Mouse (Mus musculus): ENCODE measurements around the gene Rsph14.

Gene Rsph14

GRCm38 (mm10) chr10:74933548-74934190 is 98.7 kb downstream of the Rsph14 start:
- DNase-seq (ENCODE audit: low spot score in 2 of 2): no peak

- no peak for DNase-seq (ENCODE audit: low spot score in 2 of 2)
These were observed 99.9 kb downstream of the Rsph14 start for GRCm38 (mm10) chr10:74932487-74932886.

- DNase-seq (ENCODE audit: low spot score in 2 of 2): no peak
These were observed 100.8 kb downstream of the Rsph14 start for GRCm38 (mm10) chr10:74931631-74932030.

DNA sequence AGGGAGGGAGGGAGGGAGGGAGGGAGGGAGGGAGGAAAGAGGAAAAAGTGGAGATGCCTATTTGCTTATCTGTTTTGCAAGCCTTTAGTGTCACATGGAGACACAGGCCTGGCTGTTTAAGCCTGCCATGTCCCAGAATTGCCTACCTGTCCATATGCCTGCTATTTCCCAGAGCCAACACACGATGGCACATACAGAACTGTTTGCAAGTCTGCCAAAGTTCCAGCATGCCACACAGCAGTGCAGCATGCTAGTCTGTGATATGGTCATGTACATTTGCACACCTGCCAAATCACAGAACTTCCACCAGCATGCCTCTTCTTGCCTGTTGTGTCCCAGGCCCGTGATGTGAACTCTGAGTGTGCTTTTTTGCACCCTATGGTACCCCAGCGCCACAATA is 101.8 kb downstream of the Rsph14 start:
- DNase-seq (ENCODE audit: low spot score in 2 of 2): no peak

DNA sequence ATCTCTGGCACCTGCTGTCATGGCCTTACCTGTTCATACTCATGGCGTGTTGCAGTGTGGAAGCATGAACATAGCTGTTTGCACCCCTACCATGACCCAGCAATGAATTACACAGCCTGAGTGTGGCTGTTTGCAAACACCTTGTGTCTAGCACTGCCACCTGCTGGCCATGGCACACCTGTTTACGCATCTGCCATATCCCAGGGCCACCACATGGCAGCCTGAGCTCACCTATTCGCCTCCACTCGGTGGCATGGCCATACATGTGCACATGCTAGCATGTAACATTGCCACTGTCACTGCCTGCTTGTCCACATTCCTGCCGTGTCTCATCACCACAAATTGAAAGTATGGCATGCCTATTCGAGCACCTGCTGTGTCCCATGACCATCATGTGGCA is 102.8 kb downstream of the Rsph14 start:
- DNase-seq (ENCODE audit: low spot score in 2 of 2): no peak

GRCm38 (mm10) chr10:74928276-74928675 is 104.1 kb downstream of the Rsph14 start:
- DNase-seq (ENCODE audit: low spot score in 2 of 2): peak in 1 of 2 experiments; percentile 1

- peak; percentile 52 to 69 for DNase-seq (ENCODE audit: low spot score in 2 of 2)
These were observed 107.1 kb downstream of the Rsph14 start for GRCm38 (mm10) chr10:74925324-74925723.

DNA sequence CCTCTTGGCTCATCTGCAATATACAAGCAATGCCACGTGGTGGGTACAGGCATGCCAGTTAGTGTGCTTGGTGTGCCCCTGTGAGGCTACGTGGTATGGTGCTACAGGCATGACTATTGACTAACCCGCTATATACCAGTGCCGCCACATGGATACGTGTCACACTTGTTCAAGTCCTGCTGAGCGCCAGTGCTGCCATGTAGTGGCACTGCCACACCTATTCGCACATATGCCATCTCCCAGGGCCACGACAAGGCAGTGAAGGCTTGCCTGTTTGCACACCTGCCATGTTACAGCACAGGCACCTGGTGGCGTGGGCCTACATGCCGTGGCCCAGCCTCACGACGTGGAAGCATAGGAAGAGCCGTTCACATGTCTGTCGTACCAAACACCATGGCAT is 108.1 kb downstream of the Rsph14 start:
- DNase-seq (ENCODE audit: low spot score in 2 of 2): no peak

- DNase-seq (ENCODE audit: low spot score in 2 of 2): peak in 1 of 2 experiments; percentile 52
These were observed 109.6 kb downstream of the Rsph14 start for GRCm38 (mm10) chr10:74922763-74923162.

- DNase-seq (ENCODE audit: low spot score in 2 of 2): no peak
These were observed 110.8 kb downstream of the Rsph14 start for GRCm38 (mm10) chr10:74921614-74922013.

GRCm38 (mm10) chr10:74920853-74921567 is 111.4 kb downstream of the Rsph14 start:
- DNase-seq (ENCODE audit: low spot score in 2 of 2): peak in 1 of 2 experiments; percentile 57

DNA sequence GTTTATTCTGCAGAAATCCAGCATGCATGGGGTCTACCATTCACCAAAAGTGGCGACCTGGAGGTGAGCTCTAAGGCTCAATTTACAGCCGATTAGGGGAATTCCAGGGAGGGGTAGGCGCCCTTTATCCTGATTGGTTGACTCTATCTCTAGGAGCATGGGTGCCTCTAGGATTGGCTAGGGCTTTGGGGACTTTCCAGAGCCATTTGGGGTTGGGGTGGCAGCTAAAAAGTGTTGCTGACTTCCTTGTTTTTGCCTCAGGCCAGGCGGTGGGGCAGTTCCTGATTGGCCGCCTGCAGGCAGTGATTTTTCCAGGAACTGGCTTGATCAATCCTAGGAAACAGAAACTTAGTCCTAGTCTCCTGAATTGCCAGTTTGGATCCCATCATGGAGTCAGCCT is 113.1 kb downstream of the Rsph14 start:
- no peak for DNase-seq (ENCODE audit: low spot score in 2 of 2)

- no peak for DNase-seq (ENCODE audit: low spot score in 2 of 2)
These were observed 124.0 kb downstream of the Rsph14 start for GRCm38 (mm10) chr10:74908431-74908830.

Data from cerebellum, postnatal 4 days (tissue).